Mouse (Mus musculus): ENCODE results near the gene Tfe3.
"Not testable (repeated sequence)": the region's sequence is repeated elsewhere in the genome, so short reads cannot be mapped to it uniquely, and the experiment has no call there.

The Tfe3 gene

GRCm38 (mm10) chrX:7750432-7751116 is 11.8 kb upstream of the Tfe3 start, which contains the start of gene Ccdc120:
Gene Ccdc120, minus strand, starts transcription at chrX:7750905.
- DNase-seq (ENCODE audit: low read depth, low spot score): peak; percentile 46

GRCm38 (mm10) chrX:7753627-7754026 is 8.7 kb upstream of the Tfe3 start:
- not testable (repeated sequence) for DNase-seq (ENCODE audit: low read depth, low spot score)

- DNase-seq (ENCODE audit: low read depth, low spot score): no peak
These were observed 499 bp downstream of the Tfe3 start for GRCm38 (mm10) chrX:7762921-7763197.

- no peak for DNase-seq (ENCODE audit: low read depth, low spot score)
These were observed 1.5 kb downstream of the Tfe3 start for GRCm38 (mm10) chrX:7763631-7764393.

GRCm38 (mm10) chrX:7764657-7765280 is 2.4 kb downstream of the Tfe3 start:
- no peak for DNase-seq (ENCODE audit: low read depth, low spot score)

GRCm38 (mm10) chrX:7765281-7765670 is 2.9 kb downstream of the Tfe3 start:
- DNase-seq (ENCODE audit: low read depth, low spot score): no peak

GRCm38 (mm10) chrX:7765764-7766163 is 3.4 kb downstream of the Tfe3 start:
- no peak for DNase-seq (ENCODE audit: low read depth, low spot score)

- DNase-seq (ENCODE audit: low read depth, low spot score): no peak
These were observed 7.1 kb downstream of the Tfe3 start for GRCm38 (mm10) chrX:7769302-7770017.

GRCm38 (mm10) chrX:7772766-7773165 is 10.4 kb downstream of the Tfe3 start:
- DNase-seq (ENCODE audit: low read depth, low spot score): no peak

- DNase-seq (ENCODE audit: low read depth, low spot score): no peak
These were observed 13.3 kb downstream of the Tfe3 start for GRCm38 (mm10) chrX:7775501-7776205.

GRCm38 (mm10) chrX:7776329-7777082 is 14.1 kb downstream of the Tfe3 start:
- DNase-seq (ENCODE audit: low read depth, low spot score): no peak

- no peak for DNase-seq (ENCODE audit: low read depth, low spot score)
These were observed 16.3 kb downstream of the Tfe3 start for GRCm38 (mm10) chrX:7778450-7779244.

GRCm38 (mm10) chrX:7779294-7779693 is 16.9 kb downstream of the Tfe3 start:
- DNase-seq (ENCODE audit: low read depth, low spot score): no peak

- DNase-seq (ENCODE audit: low read depth, low spot score): no peak
These were observed 20.3 kb downstream of the Tfe3 start for GRCm38 (mm10) chrX:7782603-7783092.

- peak; percentile 77 for DNase-seq (ENCODE audit: low read depth, low spot score)
These were observed 27.3 kb downstream of the Tfe3 start, which contains the start of gene Gripap1 for GRCm38 (mm10) chrX:7789542-7790136. Gene Gripap1, plus strand, starts transcription at chrX:7789765.

GRCm38 (mm10) chrX:7790309-7790708 is 27.9 kb downstream of the Tfe3 start:
- no peak for DNase-seq (ENCODE audit: low read depth, low spot score)

- no peak for DNase-seq (ENCODE audit: low read depth, low spot score)
These were observed 31.0 kb downstream of the Tfe3 start for GRCm38 (mm10) chrX:7793361-7793760.

- DNase-seq (ENCODE audit: low read depth, low spot score): no peak
These were observed 32.7 kb downstream of the Tfe3 start for GRCm38 (mm10) chrX:7795016-7795415.

- DNase-seq (ENCODE audit: low read depth, low spot score): no peak
These were observed 35.0 kb downstream of the Tfe3 start for GRCm38 (mm10) chrX:7797327-7797726.

Data from retina, adult 2 months (tissue).